Mouse (Mus musculus) liver, embryonic 15.5 days (tissue): ENCODE results near the gene Akr1b3. TPM values are rescaled to one million over a fixed set of nuclear protein-coding genes. Genes with fewer than 3 reads are reported as not detected.

Experiments
- polyA plus RNA-seq: library from polyadenylated mRNA; unstranded; fragments of >200 nt; fragmentation: Nextera tagmentation; extraction: Ambion mirVana; gene quantifications from 2 replicates; pipeline ENCODE4 v1.2.1, GENCODE M21; 2015

The Akr1b3 gene
- polyA plus RNA-seq, 1 experiment from 2014 or later: 43.5 TPM

Other genes with a start within 250 kb of the Akr1b3 start
- 19.5 and 21.4 TPM in 2 replicates for gene Slc35b4, start 140.4 kb downstream of the Akr1b3 start, polyA plus RNA-seq
- gene Akr1b8, start 36.6 kb upstream of the Akr1b3 start, polyA plus RNA-seq: 4.4 and 4.8 TPM in 2 replicates
- gene Akr1b10, start 66.7 kb upstream of the Akr1b3 start, polyA plus RNA-seq: 7.0 and 8.7 TPM in 2 replicates
- gene Akr1b7, start 94.9 kb upstream of the Akr1b3 start, polyA plus RNA-seq: 17.6 and 18.1 TPM in 2 replicates
- 194 and 219 TPM in 2 replicates for gene Bpgm, start 158.7 kb upstream of the Akr1b3 start, polyA plus RNA-seq